Mouse (Mus musculus) myocyte (in vitro differentiated cells): ENCODE results near the gene Tmem131l. TPM values are rescaled to one million over a fixed set of nuclear protein-coding genes. Genes with fewer than 3 reads are reported as not detected.

Experiments
- H3K27me3 ChIP-seq: one replicate; pipeline ENCODE4 v1.6.1; 2011; ENCODE audit not compliant: control insufficient read depth, insufficient read depth, insufficient read length
- H3K36me3 ChIP-seq: one replicate; pipeline ENCODE4 v1.6.1; 2011; ENCODE audit not compliant: control insufficient read depth, insufficient read depth
- H3K4me2 ChIP-seq: one replicate; pipeline ENCODE4 v1.6.1; 2011; ENCODE audit warnings: low read depth, control low read depth
- H3K4me3 ChIP-seq: one replicate; pipeline ENCODE4 v1.5.1; 2011; ENCODE audit warnings: mild to moderate bottlenecking, control low read depth, moderate library complexity
- H3K79me2 ChIP-seq: one replicate; pipeline ENCODE4 v1.6.1; 2011; ENCODE audit not compliant: control insufficient read depth, insufficient read depth
- H3ac ChIP-seq: one replicate; pipeline ENCODE4 v1.6.1; 2011; ENCODE audit not compliant: control insufficient read depth, insufficient read length
- CEBPB ChIP-seq: IDR thresholded peaks from 2 replicates; pipeline ENCODE4 v1.6.1; 2011; ENCODE audit warnings: mild to moderate bottlenecking, moderate library complexity; ENCODE audit not compliant: poor library complexity, insufficient read depth, severe bottlenecking
- E2F4 ChIP-seq: IDR thresholded peaks from one replicate; pipeline ENCODE4 v1.6.1; 2011; ENCODE audit warnings: mild to moderate bottlenecking, control low read depth, moderate library complexity; ENCODE audit not compliant: insufficient read depth
- MAX ChIP-seq: IDR thresholded peaks from one replicate; pipeline ENCODE4 v1.6.1; 2011; ENCODE audit warnings: low read depth, mild to moderate bottlenecking, control low read depth
- MYOD1 ChIP-seq, 3 experiments: IDR thresholded peaks; one replicate each; pipeline ENCODE4 v1.6.1; 2011; ENCODE audit warnings: control low read depth in 2 of 3, low read depth in 2 of 3, mild to moderate bottlenecking in 2 of 3, moderate library complexity in 1 of 3; ENCODE audit not compliant: insufficient read length in 2 of 3, control insufficient read depth in 1 of 3
- MYOG ChIP-seq, 3 experiments: IDR thresholded peaks; one replicate each; pipeline ENCODE4 v1.6.1; 2011; ENCODE audit warnings: control low read depth in 2 of 3, low read depth in 2 of 3, mild to moderate bottlenecking in 2 of 3; ENCODE audit not compliant: insufficient read length in 2 of 3, control insufficient read depth in 1 of 3, insufficient read depth in 1 of 3
- POLR2A ChIP-seq: IDR thresholded peaks from one replicate; pipeline ENCODE4 v1.6.1; 2011; ENCODE audit warnings: low read depth, mild to moderate bottlenecking, control low read depth, moderate library complexity; ENCODE audit not compliant: insufficient read length
- POLR2AphosphoS2 ChIP-seq: IDR thresholded peaks from one replicate; pipeline ENCODE4 v1.6.1; 2011; ENCODE audit warnings: low read depth, control low read depth; ENCODE audit not compliant: insufficient read length
- REST ChIP-seq: IDR thresholded peaks from one replicate; pipeline ENCODE4 v1.6.1; 2011; ENCODE audit warnings: mild to moderate bottlenecking, control low read depth, moderate library complexity; ENCODE audit not compliant: insufficient read depth, insufficient read length
- SRF ChIP-seq: IDR thresholded peaks from one replicate; pipeline ENCODE4 v1.6.1; 2011; ENCODE audit warnings: low read depth; ENCODE audit not compliant: control insufficient read depth, insufficient read length
- TCF12 ChIP-seq: IDR thresholded peaks from one replicate; pipeline ENCODE4 v1.6.1; 2011; ENCODE audit warnings: mild to moderate bottlenecking, control low read depth; ENCODE audit not compliant: poor library complexity, insufficient read depth, severe bottlenecking
- TCF3 ChIP-seq: IDR thresholded peaks from one replicate; pipeline ENCODE4 v1.6.1; 2011; ENCODE audit warnings: low read depth, control low read depth; ENCODE audit not compliant: insufficient read length
- USF1 ChIP-seq: IDR thresholded peaks from one replicate; pipeline ENCODE4 v1.6.1; 2011; ENCODE audit warnings: low read depth, mild to moderate bottlenecking, control low read depth, moderate library complexity
- polyA plus RNA-seq: library from polyadenylated mRNA; unstranded; fragments of >200 nt; fragmentation: generic; extraction: Trizol; gene quantifications from one replicate; pipeline ENCODE4 v1.2.1, GENCODE M21; 2012; ENCODE audit warnings: missing spikeins

Gene Tmem131l
- polyA plus RNA-seq, 1 experiment, result 11.0 TPM

- H3K27me3 ChIP-seq, result no peaks in the 10 kb centered on the region
- no peak overlapping the region for H3ac ChIP-seq
- no peaks in the 10 kb centered on the region for H3K36me3 ChIP-seq
- no peaks in the 10 kb centered on the region for H3K79me2 ChIP-seq
- H3K4me2 ChIP-seq, result no peak overlapping the region
- no peak overlapping the region for H3K4me3 ChIP-seq
- no peak for TF ChIP-seq MYOG (IDR thresholded peaks at IDR 0.05; ENCODE audit: control insufficient read depth in 1 of 3, insufficient read depth in 1 of 3, insufficient read length in 2 of 3, low read depth in 2 of 3)
- TF ChIP-seq CEBPB, result no peak
- TF ChIP-seq TCF12, result no peak
- no peak for TF ChIP-seq REST
- TF ChIP-seq POLR2AphosphoS2, result no peak
- no peak for TF ChIP-seq POLR2A
- no peak for TF ChIP-seq MAX
- no peak for TF ChIP-seq USF1
- no peak for TF ChIP-seq MYOD1 (IDR thresholded peaks at IDR 0.05; ENCODE audit: control insufficient read depth in 1 of 3, insufficient read length in 2 of 3, low read depth in 2 of 3)
- TF ChIP-seq SRF, result no peak
- TF ChIP-seq E2F4, result no peak
- no peak for TF ChIP-seq TCF3
Observed at GRCm38 (mm10) chr3:84002433-84003090, 37.4 kb downstream of the Tmem131l start.

GRCm38 (mm10) chr3:83997563-83997962, 42.4 kb downstream of the Tmem131l start:
- no peaks in the 10 kb centered on the region for H3K27me3 ChIP-seq
- no peak for TF ChIP-seq POLR2AphosphoS2
- TF ChIP-seq MYOG (IDR thresholded peaks at IDR 0.05; ENCODE audit: control insufficient read depth in 1 of 3, insufficient read depth in 1 of 3, insufficient read length in 2 of 3, low read depth in 2 of 3), result no peak
- no peak for TF ChIP-seq TCF3
- TF ChIP-seq MAX, result no peak
- TF ChIP-seq CEBPB, result no peak
- no peak for TF ChIP-seq USF1
- H3K4me2 ChIP-seq, result no peak overlapping the region
- H3K4me3 ChIP-seq, result no peak overlapping the region
- H3ac ChIP-seq, result no peak overlapping the region
- no peaks in the 10 kb centered on the region for H3K79me2 ChIP-seq
- no peaks in the 10 kb centered on the region for H3K36me3 ChIP-seq

GRCm38 (mm10) chr3:83997036-83997435, 42.9 kb downstream of the Tmem131l start:
- no peaks in the 10 kb centered on the region for H3K79me2 ChIP-seq
- H3K4me3 ChIP-seq, result no peak overlapping the region
- TF ChIP-seq POLR2AphosphoS2, result no peak
- no peak for TF ChIP-seq TCF12
- peak in 1 of 3 experiments; percentile 15 for TF ChIP-seq MYOG (IDR thresholded peaks at IDR 0.05; ENCODE audit: control insufficient read depth in 1 of 3, insufficient read depth in 1 of 3, insufficient read length in 2 of 3, low read depth in 2 of 3)
- TF ChIP-seq MYOD1 (IDR thresholded peaks at IDR 0.05; ENCODE audit: control insufficient read depth in 1 of 3, insufficient read length in 2 of 3, low read depth in 2 of 3), result peak in 1 of 3 experiments; percentile 53
- no peak for TF ChIP-seq CEBPB
- TF ChIP-seq REST, result no peak
- TF ChIP-seq USF1, result no peak
- no peak for TF ChIP-seq POLR2A
- H3K27me3 ChIP-seq, result no peaks in the 10 kb centered on the region
- H3K36me3 ChIP-seq, result no peaks in the 10 kb centered on the region
- H3ac ChIP-seq, result no peak overlapping the region
- no peak overlapping the region for H3K4me2 ChIP-seq

GRCm38 (mm10) chr3:83996086-83996485, 43.9 kb downstream of the Tmem131l start:
- Histone ChIP-seq H3K4me2 (no peak overlapping the region), H3K27me3 (no peaks in the 10 kb centered on the region), H3ac (no peak overlapping the region), H3K36me3 (no peaks in the 10 kb centered on the region), H3K79me2 (no peaks in the 10 kb centered on the region), H3K4me3 (no peak overlapping the region)
- TF ChIP-seq POLR2AphosphoS2, result no peak
- no peak for TF ChIP-seq MYOG (IDR thresholded peaks at IDR 0.05; ENCODE audit: control insufficient read depth in 1 of 3, insufficient read depth in 1 of 3, insufficient read length in 2 of 3, low read depth in 2 of 3)
- no peak for TF ChIP-seq E2F4
- TF ChIP-seq REST, result no peak
- TF ChIP-seq POLR2A, result no peak
- no peak for TF ChIP-seq TCF12
- TF ChIP-seq TCF3, result no peak
- no peak for TF ChIP-seq SRF
- TF ChIP-seq MYOD1 (IDR thresholded peaks at IDR 0.05; ENCODE audit: control insufficient read depth in 1 of 3, insufficient read length in 2 of 3, low read depth in 2 of 3), result no peak
- TF ChIP-seq MAX, result no peak
- TF ChIP-seq CEBPB, result no peak
- no peak for TF ChIP-seq USF1
